Mouse (Mus musculus) MEL (cell line): ENCODE measurements at regions not wholly inside any gene's neighbourhood (a gene's known extent, or its start where the extent isn't known, plus 50 kb on each side); places are given as distances from the start of the nearest gene placed in this dataset.

Experiments used
- CTCF ChIP-seq, 3 experiments: IDR thresholded peaks in 2 of 3; conservative IDR thresholded peaks in 1 of 3; 2 replicates each; pipeline ENCODE4 v1.5.1; 2011 to 2012; ENCODE audit warnings: low read length in 3 of 3, low read depth in 2 of 3, mild to moderate bottlenecking in 2 of 3, improper control_type of control experiment in 1 of 3, inconsistent platforms in 1 of 3, mixed read lengths in 1 of 3, moderate library complexity in 1 of 3; ENCODE audit not compliant: control insufficient read depth in 1 of 3, insufficient read depth in 1 of 3, poor library complexity in 1 of 3, severe bottlenecking in 1 of 3
- GATA1 ChIP-seq: IDR thresholded peaks from 2 replicates; pipeline ENCODE4 v1.6.1; 2011; ENCODE audit warnings: low read depth, low read length, improper control_type of control experiment
- POLR2A ChIP-seq, 2 experiments: IDR thresholded peaks; 2 replicates each; pipeline ENCODE4 v1.6.1; 2011 to 2012; ENCODE audit warnings: low read length in 2 of 2, mild to moderate bottlenecking in 2 of 2, control low read depth in 1 of 2, improper control_type of control experiment in 1 of 2, low read depth in 1 of 2, moderate library complexity in 1 of 2; ENCODE audit not compliant: control insufficient read depth in 1 of 2, insufficient read depth in 1 of 2, poor library complexity in 1 of 2

- TF ChIP-seq POLR2A (IDR thresholded peaks at IDR 0.05; ENCODE audit: control insufficient read depth in 1 of 2, insufficient read depth in 1 of 2, low read depth in 1 of 2, low read length in 2 of 2, poor library complexity in 1 of 2) = no peak
- no peak for TF ChIP-seq CTCF (IDR thresholded peaks at IDR 0.05 in 2 of 3, conservative IDR thresholded peaks at IDR 0.05 in 1 of 3; ENCODE audit: control insufficient read depth in 1 of 3, insufficient read depth in 1 of 3, low read depth in 2 of 3, low read length in 3 of 3, poor library complexity in 1 of 3, severe bottlenecking in 1 of 3)
- no peak for TF ChIP-seq GATA1
Observed at GRCm38 (mm10) chr12:71603136-71603535, 227.7 kb upstream of the Daam1 start.
